Mouse (Mus musculus) forebrain, embryonic 13.5 days (tissue): ENCODE data around the gene Cep70. TPM values are rescaled to one million over a fixed set of nuclear protein-coding genes. Genes with fewer than 3 reads are reported as not detected.
A peak's percentile ranks its signal among the peaks of the same experiment; 100 is the strongest.

Experiments
- ATAC-seq: fragments of 200-750 bp; cut with Nextera tagmentation; 2 replicates; pipeline ENCODE4 v1.8.0; 2017
- H3K27ac ChIP-seq: fragments of 300-500 bp; sonication (generic); 2 replicates; pipeline ENCODE4 v1.5.1; 2015; ENCODE audit warnings: inconsistent platforms, mild to moderate bottlenecking, moderate library complexity
- H3K27me3 ChIP-seq: fragments of 300-500 bp; sonication (generic); 2 replicates; pipeline ENCODE4 v1.6.1; 2015; ENCODE audit warnings: mild to moderate bottlenecking, inconsistent platforms
- H3K36me3 ChIP-seq: fragments of 300-500 bp; sonication (generic); 2 replicates; pipeline ENCODE4 v1.6.1; 2015; ENCODE audit warnings: mild to moderate bottlenecking, inconsistent platforms; ENCODE audit not compliant: poor library complexity, severe bottlenecking
- H3K4me1 ChIP-seq: fragments of 300-500 bp; sonication (generic); 2 replicates; pipeline ENCODE4 v1.6.1; 2015; ENCODE audit warnings: inconsistent platforms
- H3K4me2 ChIP-seq: fragments of 300-500 bp; sonication (generic); 2 replicates; pipeline ENCODE4 v1.6.1; 2015; ENCODE audit warnings: inconsistent platforms, mild to moderate bottlenecking, moderate library complexity
- H3K4me3 ChIP-seq: fragments of 300-500 bp; sonication (generic); 2 replicates; pipeline ENCODE4 v1.5.1; 2015; ENCODE audit warnings: mild to moderate bottlenecking, inconsistent platforms
- H3K9ac ChIP-seq: fragments of 300-500 bp; sonication (generic); 2 replicates; pipeline ENCODE4 v1.6.1; 2015; ENCODE audit warnings: mild to moderate bottlenecking, inconsistent platforms
- H3K9me3 ChIP-seq: fragments of 300-500 bp; sonication (generic); replicated peaks from 2 replicates; pipeline ENCODE4 v1.6.1; 2016; ENCODE audit warnings: inconsistent platforms
- WGBS: fragments of 180-500 bp; shearing (Covaris S2); methylation state at CpG from one replicate; pipeline ENCODE4 v1.1.7; 2015; 5-methylcytosine and 5-hydroxymethylcytosine counted together
- polyA plus RNA-seq: library from polyadenylated mRNA; unstranded; fragments of >200 nt; fragmentation: Nextera tagmentation; extraction: Ambion mirVana; gene quantifications from 2 replicates; pipeline ENCODE4 v1.2.1, GENCODE M21; 2015

Cep70 gene
- 80.3 and 81.3 TPM in 2 replicates for polyA plus RNA-seq

- Histone ChIP-seq H3K27me3 (no peaks in the 10 kb centered on the region), H3K9ac (peak within 1 kb of the TSS; percentile 85), H3K4me2 (peak within 1 kb of the TSS; percentile 73), H3K4me1 (peaks cover 19% of the 10 kb centered on the region), H3K4me3 (peak within 1 kb of the TSS; percentile 88), H3K9me3 (no peaks in the 10 kb centered on the region), H3K27ac (peak within 1 kb of the TSS; percentile 75), H3K36me3 (peaks cover 18% of the 10 kb centered on the region)
- ATAC-seq, result peak; percentile 95
- WGBS, result under 1% methylated on average over 65 of the region's 66 CpGs
Observed at GRCm38 (mm10) chr9:99243190-99243894, at the start of gene Cep70. Cep70 (plus strand) TSS chr9:99243367.

GRCm38 (mm10) chr9:99212643-99213042 lies 30.5 kb upstream of the Cep70 start:
- no peak for ATAC-seq
- H3K9ac ChIP-seq, result no peak overlapping the region
- H3K27me3 ChIP-seq, result no peaks in the 10 kb centered on the region
- 83% methylated on average over 2 of the region's 2 CpGs for WGBS
- no peaks in the 10 kb centered on the region for H3K9me3 ChIP-seq
- no peak overlapping the region for H3K4me2 ChIP-seq
- no peaks in the 10 kb centered on the region for H3K4me1 ChIP-seq
- H3K36me3 ChIP-seq, result no peaks in the 10 kb centered on the region
- no peak overlapping the region for H3K27ac ChIP-seq
- no peak overlapping the region for H3K4me3 ChIP-seq

- no peak overlapping the region for H3K4me2 ChIP-seq
- no peak overlapping the region for H3K27ac ChIP-seq
- H3K36me3 ChIP-seq, result no peaks in the 10 kb centered on the region
- H3K4me3 ChIP-seq, result no peak overlapping the region
- ATAC-seq, result no peak
- no peaks in the 10 kb centered on the region for H3K27me3 ChIP-seq
- no peak overlapping the region for H3K9ac ChIP-seq
- H3K4me1 ChIP-seq, result no peaks in the 10 kb centered on the region
- H3K9me3 ChIP-seq, result no peaks in the 10 kb centered on the region
- WGBS, result 82% methylated on average over 2 of the region's 2 CpGs
Observed at GRCm38 (mm10) chr9:99216182-99216581, 27.0 kb upstream of the Cep70 start.

- H3K27ac ChIP-seq, result no peak overlapping the region
- no peaks in the 10 kb centered on the region for H3K36me3 ChIP-seq
- H3K4me2 ChIP-seq, result no peak overlapping the region
- no peaks in the 10 kb centered on the region for H3K9me3 ChIP-seq
- no peaks in the 10 kb centered on the region for H3K27me3 ChIP-seq
- H3K4me1 ChIP-seq, result no peaks in the 10 kb centered on the region
- no peak overlapping the region for H3K4me3 ChIP-seq
- 31% methylated on average over 6 of the region's 6 CpGs for WGBS
- no peak for ATAC-seq
- no peak overlapping the region for H3K9ac ChIP-seq
Observed at GRCm38 (mm10) chr9:99217999-99218719, 25.0 kb upstream of the Cep70 start.

- H3K27ac ChIP-seq, result no peak overlapping the region
- no peaks in the 10 kb centered on the region for H3K9me3 ChIP-seq
- H3K4me3 ChIP-seq, result no peak overlapping the region
- H3K4me2 ChIP-seq, result no peak overlapping the region
- 88% methylated on average over 4 of the region's 4 CpGs for WGBS
- no peaks in the 10 kb centered on the region for H3K4me1 ChIP-seq
- no peaks in the 10 kb centered on the region for H3K27me3 ChIP-seq
- ATAC-seq, result no peak
- H3K9ac ChIP-seq, result no peak overlapping the region
- no peaks in the 10 kb centered on the region for H3K36me3 ChIP-seq
Observed at GRCm38 (mm10) chr9:99221636-99222035, 21.5 kb upstream of the Cep70 start.

GRCm38 (mm10) chr9:99224583-99224982 lies 18.6 kb upstream of the Cep70 start:
- Histone ChIP-seq H3K36me3 (no peaks in the 10 kb centered on the region), H3K9ac (no peak overlapping the region), H3K27me3 (no peaks in the 10 kb centered on the region), H3K9me3 (no peaks in the 10 kb centered on the region), H3K4me2 (no peak overlapping the region), H3K27ac (no peak overlapping the region), H3K4me3 (no peak overlapping the region), H3K4me1 (no peaks in the 10 kb centered on the region)
- WGBS, result 37% methylated on average over 3 of the region's 3 CpGs
- no peak for ATAC-seq

- 89% methylated on average over 14 of the region's 14 CpGs for WGBS
- Histone ChIP-seq H3K27me3 (no peaks in the 10 kb centered on the region), H3K9ac (no peak overlapping the region), H3K4me2 (no peak overlapping the region), H3K4me3 (no peak overlapping the region), H3K27ac (no peak overlapping the region), H3K36me3 (no peaks in the 10 kb centered on the region), H3K9me3 (no peaks in the 10 kb centered on the region), H3K4me1 (no peaks in the 10 kb centered on the region)
- no peak for ATAC-seq
Observed at GRCm38 (mm10) chr9:99229450-99229849, 13.7 kb upstream of the Cep70 start.

GRCm38 (mm10) chr9:99237139-99237538 lies 6.0 kb upstream of the Cep70 start, which contains the start of gene Faiml:
Faiml (minus strand) TSS chr9:99237239.
- no peaks in the 10 kb centered on the region for H3K36me3 ChIP-seq
- 87% methylated on average over 14 of the region's 14 CpGs for WGBS
- no peak within 1 kb of the TSS for H3K4me3 ChIP-seq
- no peak for ATAC-seq
- no peak within 1 kb of the TSS for H3K4me2 ChIP-seq
- no peaks in the 10 kb centered on the region for H3K4me1 ChIP-seq
- no peaks in the 10 kb centered on the region for H3K9me3 ChIP-seq
- H3K9ac ChIP-seq, result no peak within 1 kb of the TSS
- H3K27me3 ChIP-seq, result no peaks in the 10 kb centered on the region
- H3K27ac ChIP-seq, result no peak within 1 kb of the TSS

GRCm38 (mm10) chr9:99238276-99238675 lies 4.9 kb upstream of the Cep70 start:
- 74% methylated on average over 10 of the region's 10 CpGs for WGBS
- Histone ChIP-seq H3K36me3 (no peaks in the 10 kb centered on the region), H3K27me3 (no peaks in the 10 kb centered on the region), H3K9ac (no peak overlapping the region), H3K4me1 (no peaks in the 10 kb centered on the region; the same call in 1 of the 2 replicates), H3K27ac (no peak overlapping the region), H3K4me3 (no peak overlapping the region), H3K9me3 (no peaks in the 10 kb centered on the region), H3K4me2 (no peak overlapping the region)
- no peak for ATAC-seq

- Histone ChIP-seq H3K27ac (no peak overlapping the region), H3K9ac (no peak overlapping the region), H3K27me3 (no peaks in the 10 kb centered on the region), H3K4me3 (no peak overlapping the region), H3K36me3 (no peaks in the 10 kb centered on the region), H3K9me3 (no peaks in the 10 kb centered on the region), H3K4me1 (peaks cover 5% of the 10 kb centered on the region; the same call in 1 of the 2 replicates), H3K4me2 (no peak overlapping the region)
- ATAC-seq, result no peak
- 82% methylated on average over 1 of the region's 1 CpGs for WGBS
Observed at GRCm38 (mm10) chr9:99239256-99239655, 3.9 kb upstream of the Cep70 start.

- no peak for ATAC-seq
- H3K9me3 ChIP-seq, result no peaks in the 10 kb centered on the region
- H3K9ac ChIP-seq, result no peak overlapping the region
- no peak overlapping the region for H3K4me2 ChIP-seq
- 85% methylated on average over 5 of the region's 5 CpGs for whole genome bisulfite sequencing
- H3K4me3 ChIP-seq, result no peak overlapping the region
- no peaks in the 10 kb centered on the region for H3K27me3 ChIP-seq
- H3K36me3 ChIP-seq, result no peaks in the 10 kb centered on the region
- peaks cover 12% of the 10 kb centered on the region; the same call in 1 of the 2 replicates for H3K4me1 ChIP-seq
- no peak overlapping the region for H3K27ac ChIP-seq
Observed at GRCm38 (mm10) chr9:99240571-99240970, 2.6 kb upstream of the Cep70 start.

- no peak overlapping the region for H3K9ac ChIP-seq
- 4% methylated on average over 7 of the region's 7 CpGs for WGBS
- H3K36me3 ChIP-seq, result peaks cover 4% of the 10 kb centered on the region
- peaks cover 15% of the 10 kb centered on the region; the same call in 1 of the 2 replicates for H3K4me1 ChIP-seq
- no peak overlapping the region for H3K27ac ChIP-seq
- no peak overlapping the region for H3K4me2 ChIP-seq
- no peaks in the 10 kb centered on the region for H3K27me3 ChIP-seq
- H3K4me3 ChIP-seq, result no peak overlapping the region
- H3K9me3 ChIP-seq, result no peaks in the 10 kb centered on the region
- ATAC-seq, result peak; percentile 23; the same call in 1 of the 2 replicates
Observed at GRCm38 (mm10) chr9:99242035-99242434, 1.1 kb upstream of the Cep70 start.
